9 mouse cellular contexts compared by ENCODE assay signal in genomic region chr7:142799424-142799823, GRCm38 (mm10). TPM values are rescaled to one million over a fixed set of nuclear protein-coding genes. Genes with fewer than 3 reads are reported as not detected.
DNase-seq lines count a peak whose midpoint lies in the region; ATAC-seq and TF ChIP-seq lines count a peak whose summit lies in the region.
"Had no signal": no experiment of that assay in that cellular context is flagged by ENCODE, and none has a peak within 500 bp of the region (broad histone marks: within the 10 kb centered on the region; RNA-seq: fewer than 3 reads in every experiment).

No protein-coding gene starts in this region.

- H3K9ac ChIP-seq in forebrain, embryonic 12.5 days = no peak overlapping the region
- no peak overlapping the region for H3K9ac ChIP-seq in liver, postnatal 0 days (replicated peaks)
- H3K9ac ChIP-seq: limb, embryonic 13.5 days had no signal

- no peak for TF ChIP-seq POLR2A in testis, adult 2 months (IDR thresholded peaks at IDR 0.05; ENCODE audit: control insufficient read depth, low read depth, low read length)
- no peak for TF ChIP-seq POLR2A in cortical plate, adult 2 months (IDR thresholded peaks at IDR 0.05; ENCODE audit: extremely low read depth, insufficient read depth, low read length)

- 0 out of 2 replicates have a peak overlapping the region, but pooled peaks have one; percentile 35 for H3K27ac ChIP-seq in forebrain, embryonic 10.5 days
- no peak overlapping the region for H3K27ac ChIP-seq in forebrain, embryonic 12.5 days
- H3K27ac ChIP-seq in testis, adult 2 months (ENCODE audit: control insufficient read depth, insufficient read depth, low read depth, low read length) = no peak overlapping the region
- no peak overlapping the region for H3K27ac ChIP-seq in cortical plate, adult 2 months (ENCODE audit: insufficient read depth, low read length)
- no peak overlapping the region for H3K27ac ChIP-seq in liver, postnatal 0 days (ENCODE audit: low read depth)
- H3K27ac ChIP-seq: limb, embryonic 13.5 days had no signal

- H3K27me3 ChIP-seq in forebrain, embryonic 10.5 days (ENCODE audit: poor library complexity, severe bottlenecking) = no peaks in the 10 kb centered on the region
- no peaks in the 10 kb centered on the region for H3K27me3 ChIP-seq in forebrain, embryonic 12.5 days
- no peaks in the 10 kb centered on the region for H3K27me3 ChIP-seq in testis, adult 2 months (ENCODE audit: control insufficient read depth, insufficient read depth, low read length)
- no peaks in the 10 kb centered on the region for H3K27me3 ChIP-seq in liver, postnatal 0 days (ENCODE audit: insufficient read depth, low read length)
- H3K27me3 ChIP-seq: limb, embryonic 13.5 days had no signal

- peak; percentile 27 for DNase-seq in forebrain, embryonic 10.5 days (ENCODE audit: extremely low spot score, low spot score)
- DNase-seq in testis, postnatal 14 days (ENCODE audit: low spot score) = no peak
- DNase-seq in kidney, postnatal 10 days = peak; percentile 70
- DNase-seq in liver, postnatal 0 days = peak; percentile 51
- DNase-seq in right cerebral cortex, postnatal 4 days = peak; percentile 44

- 37% methylated on average over 6 of the region's 6 CpGs for whole genome bisulfite sequencing in forebrain, embryonic 10.5 days
- WGBS in forebrain, embryonic 12.5 days = 30% methylated on average over 6 of the region's 6 CpGs
- WGBS in liver, postnatal 0 days (ENCODE audit: insufficient replicate concordance) = 21% methylated on average over 6 of the region's 6 CpGs

- no peak for TF ChIP-seq EP300 in liver, postnatal 0 days (IDR thresholded peaks at IDR 0.05; ENCODE audit: low read depth)

- peak; percentile 39; the same call in 1 of the 2 replicates for TF ChIP-seq CTCF in testis, adult 2 months (IDR thresholded peaks at IDR 0.05; ENCODE audit: control insufficient read depth, insufficient read depth, insufficient replicate concordance, low read depth, low read length)
- TF ChIP-seq CTCF in cortical plate, adult 2 months (IDR thresholded peaks at IDR 0.05; ENCODE audit: extremely low read depth, insufficient read depth, low read length) = peak; percentile 74
- TF ChIP-seq CTCF in liver, postnatal 0 days (IDR thresholded peaks at IDR 0.05; ENCODE audit: low read depth) = peak; percentile 76

- no peaks in the 10 kb centered on the region for H3K9me3 ChIP-seq in forebrain, embryonic 10.5 days
- H3K9me3 ChIP-seq in forebrain, embryonic 12.5 days = no peaks in the 10 kb centered on the region
- H3K9me3 ChIP-seq in liver, postnatal 0 days (ENCODE audit: low read length) = no peaks in the 10 kb centered on the region
- H3K9me3 ChIP-seq: limb, embryonic 13.5 days had no signal

- ATAC-seq in forebrain, embryonic 12.5 days (ENCODE audit: low FRiP score) = no peak
- no peak for ATAC-seq in liver, postnatal 0 days

- no peaks in the 10 kb centered on the region for H3K36me3 ChIP-seq in forebrain, embryonic 10.5 days (replicated peaks)
- H3K36me3 ChIP-seq in forebrain, embryonic 12.5 days (replicated peaks) = no peaks in the 10 kb centered on the region
- H3K36me3 ChIP-seq in testis, adult 2 months (ENCODE audit: control insufficient read depth, insufficient read depth, low read length) = no peaks in the 10 kb centered on the region
- no peaks in the 10 kb centered on the region for H3K36me3 ChIP-seq in liver, postnatal 0 days (replicated peaks; ENCODE audit: insufficient read depth, low read length)
- H3K36me3 ChIP-seq: limb, embryonic 13.5 days had no signal

- H3K4me3 ChIP-seq in forebrain, embryonic 10.5 days = no peak overlapping the region
- H3K4me3 ChIP-seq in forebrain, embryonic 12.5 days (replicated peaks) = no peak overlapping the region
- no peak overlapping the region for H3K4me3 ChIP-seq in testis, adult 2 months (ENCODE audit: control insufficient read depth, low read depth, low read length)
- no peak overlapping the region for H3K4me3 ChIP-seq in cortical plate, adult 2 months (ENCODE audit: insufficient read depth, low read length)
- no peak overlapping the region for H3K4me3 ChIP-seq in liver, postnatal 0 days (ENCODE audit: low read depth, low read length)
- H3K4me3 ChIP-seq: limb, embryonic 13.5 days had no signal

- H3K4me1 ChIP-seq in forebrain, embryonic 10.5 days = 0 out of 2 replicates have a peak, but pooled peaks cover 3% of the 10 kb centered on the region
- no peaks in the 10 kb centered on the region for H3K4me1 ChIP-seq in forebrain, embryonic 12.5 days
- no peaks in the 10 kb centered on the region for H3K4me1 ChIP-seq in testis, adult 2 months (ENCODE audit: control insufficient read depth, insufficient read depth, low read length)
- H3K4me1 ChIP-seq in cortical plate, adult 2 months (ENCODE audit: control insufficient read depth, insufficient read depth, low read length) = no peaks in the 10 kb centered on the region
- no peaks in the 10 kb centered on the region for H3K4me1 ChIP-seq in liver, postnatal 0 days (ENCODE audit: insufficient read depth)

- no peak overlapping the region for H3K4me2 ChIP-seq in forebrain, embryonic 12.5 days
- H3K4me2 ChIP-seq in liver, postnatal 0 days (ENCODE audit: low read depth, low read length) = no peak overlapping the region
- H3K4me2 ChIP-seq: limb, embryonic 13.5 days had no signal

RNA-seq across cellular contexts. Expression of gene Ins2, which starts 56.2 kb away (rescaled TPM):
- not detected in 2 replicates for polyA plus RNA-seq in forebrain, embryonic 10.5 days (2016; fragmentation: Nextera tagmentation; extraction: Ambion mirVana)
- polyA plus RNA-seq in forebrain, embryonic 12.5 days (2016; fragmentation: Nextera tagmentation; extraction: Ambion mirVana) = not detected in 2 replicates
- polyA plus RNA-seq in testis, adult 2 months (2012; rRNA removed) = 0.38 and 0.46 TPM in 2 replicates
- not detected in 2 replicates for polyA plus RNA-seq in cortical plate, adult 2 months (2012; rRNA removed)
- 10.2 TPM in 1 of 2 replicates, not detected in the other for polyA plus RNA-seq in liver, postnatal 0 days (2015; fragmentation: Nextera tagmentation; extraction: Ambion mirVana)
- polyA plus RNA-seq: limb, embryonic 13.5 days had no signal
